Mouse (Mus musculus) heart, postnatal 25 days (tissue): ENCODE measurements around the gene Atp5g1. TPM values are rescaled to one million over a fixed set of nuclear protein-coding genes. Genes with fewer than 3 reads are reported as not detected.

Source experiments
- DNase-seq: peaks from one replicate; pipeline ENCODE4 v3.0.0; 2022; ENCODE audit warnings: low spot score
- intact Hi-C: fragments of 180-260 bp; cut with DNase I; formaldehyde crosslinking; loops from one replicate; pipeline ENCODE4 v1.15.1; 2025
- total RNA-seq, 2 experiments: library from RNA; stranded (reverse); gene quantifications; 2 replicates each; pipeline ENCODE4 v1.2.3; 2021

Atp5g1 gene
- total RNA-seq, 2 experiments from 2014 or later, result 3,505 to 3,833 TPM

DNA sequence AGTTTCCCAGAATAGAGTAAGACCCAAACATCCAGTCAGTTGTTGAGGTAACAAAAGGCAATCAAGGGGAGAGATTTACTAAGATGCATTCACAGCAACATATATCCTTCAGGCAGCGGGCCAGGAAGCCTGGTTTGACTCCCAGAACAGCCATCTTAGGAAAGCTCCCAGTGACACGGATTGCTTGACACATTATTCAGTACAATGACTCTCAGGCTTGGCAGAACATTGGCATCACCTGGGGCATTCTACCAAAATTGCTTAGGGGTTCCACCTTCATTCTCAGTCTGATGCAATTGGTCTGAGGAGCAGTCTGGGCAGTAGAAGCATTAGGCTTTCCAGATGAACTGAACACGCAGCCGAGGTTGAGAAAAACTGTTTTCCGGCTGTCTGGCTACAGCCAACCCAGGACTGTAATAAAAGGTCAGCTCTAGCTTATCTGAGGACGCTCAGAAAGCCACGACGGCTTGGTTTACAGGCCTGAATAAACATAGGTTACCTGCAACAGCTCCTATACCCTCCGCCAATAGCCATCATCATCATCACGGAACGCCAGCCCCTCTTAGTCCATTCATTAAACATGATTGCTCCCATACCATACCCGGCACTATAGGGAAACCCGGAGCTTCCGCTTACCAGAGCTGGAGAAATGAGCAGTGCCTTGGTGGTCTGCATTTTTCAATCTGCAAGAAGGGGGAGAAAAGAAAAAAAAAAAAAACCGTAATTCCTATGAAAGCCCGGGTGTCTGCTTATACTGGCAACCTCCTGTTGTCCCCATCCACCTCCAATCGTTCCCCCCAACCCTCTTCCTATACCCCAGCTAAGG, 906 bp downstream of the Atp5g1 start:
- intact Hi-C loops, result loop anchor here (5.0 kb wide), 1 partner anchor 37 kb away; no protein-coding TSS in a partner anchor
- DNase-seq, result no peak

DNA sequence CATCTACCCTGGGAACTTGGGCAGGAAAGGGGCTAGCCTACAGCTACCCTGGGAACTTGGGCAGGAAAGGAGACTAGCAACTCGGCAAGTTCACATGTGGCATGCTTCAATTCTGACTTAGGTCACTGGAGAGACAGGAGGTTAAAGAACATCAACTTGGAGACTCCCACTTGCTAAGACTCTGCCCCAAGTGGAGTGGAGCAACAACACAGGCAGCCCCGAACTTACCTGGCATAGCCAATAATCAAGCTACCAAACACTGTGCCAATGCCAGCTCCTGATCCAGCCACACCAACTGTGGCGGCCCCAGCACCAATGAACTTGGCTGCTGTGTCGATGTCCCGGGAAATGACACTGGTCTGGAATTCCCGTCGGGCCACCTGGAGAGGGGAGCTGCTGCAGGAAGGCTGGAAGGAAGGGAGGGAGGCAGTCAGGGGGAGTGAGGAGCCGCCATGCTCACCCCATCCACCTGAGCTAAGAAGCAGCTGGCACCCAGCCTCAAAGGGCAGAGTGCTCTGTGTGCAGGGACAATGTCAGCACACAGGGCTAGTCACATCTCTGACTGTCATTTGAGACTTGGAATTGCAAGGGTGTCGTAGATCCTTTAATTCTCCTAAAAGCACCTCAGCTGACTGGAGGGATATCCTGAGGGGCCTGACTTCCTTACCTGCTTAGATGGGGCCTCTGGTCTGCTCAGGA, 2.0 kb downstream of the Atp5g1 start:
- no peak for DNase-seq
- intact Hi-C loops, result no loop called here

DNA sequence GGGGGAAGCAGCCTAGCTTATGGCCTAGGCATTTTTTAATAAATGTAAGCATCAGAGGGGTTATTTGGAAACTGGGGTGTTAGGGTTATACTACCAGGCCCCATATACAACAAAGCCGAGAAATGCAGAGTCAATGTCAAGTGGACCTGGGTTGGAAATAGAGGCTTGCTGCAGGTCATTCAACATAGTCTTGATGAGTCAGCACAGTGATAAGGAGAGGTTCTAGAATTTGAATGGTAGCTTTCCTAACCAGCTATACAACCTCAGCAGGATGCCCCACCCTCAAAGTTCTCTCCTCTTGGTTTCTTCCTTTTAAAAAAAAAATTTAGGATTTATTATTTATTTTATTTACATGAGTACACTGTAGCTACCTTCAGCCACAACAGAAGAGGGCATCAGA, 4.5 kb downstream of the Atp5g1 start:
- intact Hi-C loops, result no loop called here
- no peak for DNase-seq

DNA sequence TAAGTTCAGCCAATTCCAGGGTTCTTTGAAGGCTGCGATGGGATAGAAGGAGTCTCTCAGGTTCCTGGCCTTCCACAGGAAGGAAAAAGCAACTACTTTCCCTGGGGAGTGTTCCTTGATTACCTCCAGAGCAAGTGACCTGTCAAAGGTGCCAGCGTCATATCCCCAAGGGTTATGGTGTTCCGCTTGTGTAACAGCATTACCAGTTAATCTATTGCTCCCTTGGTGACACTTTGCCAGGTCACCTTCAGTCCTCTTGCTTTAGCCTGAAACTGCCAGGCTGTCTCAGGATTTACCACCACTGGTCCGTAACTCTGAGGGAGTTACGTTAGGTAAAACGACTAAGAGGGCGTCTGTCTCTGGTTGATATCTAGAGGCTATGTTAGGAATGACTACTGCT, 5.1 kb downstream of the Atp5g1 start:
- no peak for DNase-seq
- intact Hi-C loops, result no loop called here

DNA sequence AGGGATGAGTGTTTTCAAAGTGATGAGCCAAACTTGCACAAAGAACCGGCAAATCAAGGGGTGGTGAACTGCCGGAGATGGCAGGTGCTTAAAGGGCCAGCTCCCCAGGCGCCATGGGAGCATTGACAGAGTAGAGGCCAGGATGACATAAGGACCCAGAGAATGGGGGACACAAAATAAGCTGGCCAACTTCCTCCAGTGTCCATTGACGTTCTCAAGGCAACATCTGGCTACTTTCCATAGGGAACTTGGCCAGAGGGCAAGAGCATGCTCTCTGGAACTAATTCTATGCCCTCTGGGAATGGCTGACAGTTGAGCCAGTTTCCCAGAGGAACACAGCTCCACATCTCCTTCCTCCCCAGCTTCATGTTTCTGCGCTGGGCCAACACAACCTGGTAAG, 7.2 kb downstream of the Atp5g1 start:
- DNase-seq, result no peak
- intact Hi-C loops, result no loop called here

DNA sequence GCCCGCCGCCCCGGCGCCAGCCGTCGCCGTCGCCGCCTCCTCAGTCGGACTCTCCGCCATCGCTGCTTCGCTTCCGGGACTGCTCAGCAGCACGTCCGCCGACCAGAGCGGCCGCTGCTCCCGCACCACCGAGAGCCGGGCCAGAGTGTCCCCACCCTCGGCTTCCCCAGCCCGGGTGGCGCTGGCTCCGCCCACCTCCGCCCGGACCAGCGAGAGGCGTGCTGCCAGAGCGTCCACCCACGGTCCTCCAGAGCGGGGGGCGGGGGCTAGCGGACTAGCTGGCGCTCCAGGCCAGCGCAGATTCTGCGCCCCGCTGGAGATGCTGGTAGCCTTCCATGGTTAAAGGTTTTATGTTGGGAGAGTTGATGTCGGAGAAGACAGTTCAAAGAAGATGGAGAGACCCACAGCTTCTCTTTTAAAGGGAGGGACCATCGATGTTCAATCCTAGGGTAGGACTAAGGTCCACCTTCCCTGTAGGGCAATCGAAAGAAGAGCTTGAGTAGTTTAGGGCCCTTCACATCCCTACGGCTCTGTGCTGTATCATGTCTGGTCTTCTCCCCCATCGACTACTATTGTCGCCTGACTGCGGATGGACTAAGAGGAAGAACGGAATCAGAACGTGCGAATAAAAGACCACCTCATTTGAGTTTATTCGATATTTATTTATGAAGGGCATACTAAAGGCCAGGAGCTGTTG, 10.1 kb downstream of the Atp5g1 start, which contains the start of gene Ube2z:
Gene Ube2z (minus strand): TSS at position 174 of the 697 bp plus-strand sequence.
- intact Hi-C loops, result no loop called here
- DNase-seq, result peak; percentile 95

DNA sequence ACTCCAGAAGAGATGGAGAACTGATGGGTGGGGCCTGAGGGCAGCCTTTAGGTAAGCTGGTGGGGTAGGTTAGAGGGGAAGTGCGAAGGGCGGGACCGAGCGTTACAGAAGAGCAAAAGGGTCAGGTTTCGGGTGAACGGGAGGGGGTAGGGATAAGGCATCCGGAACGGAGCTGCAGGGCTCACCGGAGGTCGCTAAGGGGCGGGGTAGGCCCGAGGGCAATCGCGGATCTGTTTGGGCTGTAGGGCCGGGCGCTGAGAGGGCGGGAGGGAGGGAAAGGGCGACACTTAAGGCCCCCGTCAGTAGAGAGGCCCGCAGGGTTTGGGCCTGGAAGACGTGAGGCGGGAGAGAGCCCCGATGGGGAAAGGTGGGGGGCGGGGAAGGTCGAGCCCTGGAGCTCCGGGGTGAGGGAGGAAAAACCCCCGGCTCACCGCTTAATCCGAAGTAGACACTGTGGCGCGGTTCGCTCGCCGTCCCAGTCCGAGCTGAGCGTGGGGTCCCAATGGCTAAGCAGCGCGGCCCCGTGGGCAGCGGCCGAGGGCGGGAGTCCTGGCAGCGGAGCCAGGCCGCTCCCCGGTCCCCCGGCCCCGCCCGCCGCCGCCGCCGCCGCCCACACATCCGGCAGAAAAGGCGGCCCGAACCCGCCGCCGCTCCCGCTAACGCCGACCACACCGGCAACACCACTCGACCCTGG, 10.8 kb downstream of the Atp5g1 start:
- intact Hi-C loops, result loop anchor here (1.0 kb wide), 1 partner anchor 29 kb away; no protein-coding TSS in a partner anchor
- DNase-seq, result no peak

DNA sequence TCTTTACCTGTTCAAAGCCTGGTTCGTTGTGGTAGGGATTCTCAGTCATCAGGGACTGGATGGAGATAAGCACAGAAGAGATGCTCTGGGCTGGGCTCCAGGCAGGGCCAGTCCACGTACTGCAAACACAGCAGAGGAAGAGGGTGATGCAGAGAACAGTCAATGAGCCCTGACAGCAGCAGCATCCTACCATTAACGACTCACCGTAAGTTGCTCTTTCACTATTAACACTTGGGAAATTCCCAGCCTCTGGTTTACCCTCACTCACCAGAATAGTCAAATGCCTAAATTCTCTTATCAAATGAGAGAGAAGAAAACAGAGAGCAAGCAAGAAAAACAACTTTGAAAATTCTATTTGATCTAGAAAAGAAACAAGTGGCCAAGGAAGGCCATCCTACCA, 17.2 kb downstream of the Atp5g1 start:
- intact Hi-C loops, result no loop called here
- no peak for DNase-seq

DNA sequence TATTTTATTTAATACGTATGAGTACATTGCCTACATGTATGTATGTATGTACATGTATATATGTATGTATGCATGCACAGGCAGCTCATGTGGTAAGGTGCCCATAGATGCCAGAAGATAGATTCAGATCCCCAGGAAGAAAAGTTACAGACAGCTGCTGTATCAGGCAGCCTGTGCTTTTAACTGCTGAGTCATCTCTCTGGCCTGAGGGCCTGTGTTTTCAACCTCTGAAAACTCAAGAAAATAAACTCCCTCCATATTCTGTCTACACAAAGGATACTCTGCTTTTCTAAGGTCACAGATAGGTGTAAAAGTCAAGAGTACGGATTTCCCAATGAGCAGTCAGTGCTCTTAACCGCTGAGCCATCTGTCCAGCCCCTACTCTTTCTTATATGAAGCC, 24.6 kb downstream of the Atp5g1 start:
- intact Hi-C loops, result no loop called here
- no peak for DNase-seq

DNA sequence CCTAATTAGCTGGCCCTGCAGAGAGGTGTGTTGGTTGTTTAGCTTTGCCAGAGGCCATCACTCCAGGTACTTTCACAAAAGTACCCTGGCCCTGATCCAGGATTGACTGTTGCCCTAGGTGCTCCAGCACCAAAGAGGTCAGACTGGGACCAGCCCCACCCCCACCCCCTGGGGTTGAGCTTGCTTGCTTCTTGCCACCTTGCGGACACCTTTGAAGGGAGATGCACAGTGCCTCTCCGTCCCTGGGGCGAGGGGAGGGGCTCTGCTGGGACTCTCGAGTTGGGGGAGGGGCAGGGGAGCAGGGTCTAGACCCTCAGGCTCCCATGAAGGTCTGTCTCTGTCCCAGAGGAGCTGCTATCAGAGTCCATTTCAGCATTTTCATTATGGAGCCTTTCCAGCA, 25.5 kb downstream of the Atp5g1 start:
- intact Hi-C loops, result no loop called here
- no peak for DNase-seq

DNA sequence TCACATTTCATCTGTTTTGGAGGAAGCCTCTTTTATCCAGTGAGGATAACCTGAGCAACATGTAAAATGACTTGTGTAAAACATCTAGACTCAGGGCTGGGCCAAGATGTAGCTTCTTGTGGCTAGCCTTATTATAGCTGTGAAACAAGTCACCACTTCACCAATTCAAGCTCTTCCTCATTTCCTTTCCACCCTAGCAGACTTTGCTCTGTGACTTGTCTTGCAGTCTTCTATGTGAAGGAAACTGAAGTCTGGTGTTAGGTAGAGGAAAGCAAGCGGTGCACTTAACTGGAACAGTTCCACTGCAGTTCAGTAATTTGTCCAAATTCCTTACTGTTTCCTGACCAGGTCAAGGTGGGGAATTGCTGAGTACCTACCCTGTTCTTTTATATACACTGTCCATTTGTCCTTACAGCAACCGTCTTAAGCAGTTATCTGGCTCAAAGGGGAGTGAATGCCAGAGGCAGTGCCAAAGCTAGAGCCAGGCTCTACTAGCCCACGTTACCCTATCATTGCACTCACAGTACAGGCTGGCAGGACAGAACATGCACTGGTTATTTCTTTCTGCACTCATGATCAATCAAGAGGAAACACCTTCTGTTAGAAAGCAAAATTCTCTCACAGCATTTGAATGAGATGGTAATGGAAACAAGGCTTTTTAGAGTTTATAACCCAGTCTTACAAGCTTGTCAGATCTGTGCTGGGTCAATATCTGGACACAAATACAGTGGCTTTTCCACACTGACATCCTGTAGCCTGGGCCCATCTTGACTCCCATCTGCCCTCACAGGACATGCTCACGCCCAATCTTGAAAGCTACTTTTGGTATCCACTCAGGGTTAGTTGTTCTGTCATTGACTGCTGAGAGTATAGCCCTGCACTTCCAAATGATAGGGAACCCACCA, 27.7 kb downstream of the Atp5g1 start:
- intact Hi-C loops, result no loop called here
- no peak for DNase-seq

DNA sequence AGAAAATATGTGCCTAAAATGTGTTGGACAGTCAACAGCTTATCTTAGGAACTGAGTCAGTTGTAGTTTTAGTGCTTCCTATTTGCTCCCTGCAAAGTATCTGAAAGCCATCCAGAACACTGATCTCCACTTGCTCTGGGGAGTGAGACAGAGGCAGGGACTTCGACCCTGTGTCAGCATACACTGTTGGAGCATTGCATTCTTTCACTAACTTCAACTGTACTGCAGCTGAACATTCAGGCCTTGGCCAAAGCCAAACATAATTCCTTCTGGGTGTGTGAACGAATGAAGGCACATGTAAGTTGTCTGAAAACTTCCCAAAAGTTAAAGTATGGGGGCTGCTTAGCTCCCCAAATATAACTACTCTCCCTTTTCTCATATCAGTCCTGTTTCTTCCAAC, 28.7 kb downstream of the Atp5g1 start:
- DNase-seq, result no peak
- intact Hi-C loops, result no loop called here

DNA sequence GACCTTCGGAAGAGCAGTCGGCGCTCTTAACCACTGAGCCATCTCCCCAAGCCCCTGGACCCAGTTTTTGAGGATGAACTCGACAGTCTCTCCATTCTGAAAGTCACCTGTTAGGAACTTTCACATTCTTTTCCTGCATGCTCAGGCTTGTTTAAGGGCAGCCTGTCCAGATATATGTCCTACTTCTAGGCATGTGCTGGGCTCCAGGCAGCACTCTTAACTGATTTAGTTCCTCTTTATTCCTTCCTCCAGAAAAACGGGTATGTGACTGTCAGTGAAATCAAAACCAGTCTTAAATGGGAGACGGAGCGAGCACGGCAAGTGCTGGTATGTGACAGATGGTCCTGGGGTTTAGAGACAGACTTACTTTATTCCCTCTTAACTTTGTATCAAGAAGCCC, 29.4 kb downstream of the Atp5g1 start:
- no peak for DNase-seq
- intact Hi-C loops, result no loop called here

DNA sequence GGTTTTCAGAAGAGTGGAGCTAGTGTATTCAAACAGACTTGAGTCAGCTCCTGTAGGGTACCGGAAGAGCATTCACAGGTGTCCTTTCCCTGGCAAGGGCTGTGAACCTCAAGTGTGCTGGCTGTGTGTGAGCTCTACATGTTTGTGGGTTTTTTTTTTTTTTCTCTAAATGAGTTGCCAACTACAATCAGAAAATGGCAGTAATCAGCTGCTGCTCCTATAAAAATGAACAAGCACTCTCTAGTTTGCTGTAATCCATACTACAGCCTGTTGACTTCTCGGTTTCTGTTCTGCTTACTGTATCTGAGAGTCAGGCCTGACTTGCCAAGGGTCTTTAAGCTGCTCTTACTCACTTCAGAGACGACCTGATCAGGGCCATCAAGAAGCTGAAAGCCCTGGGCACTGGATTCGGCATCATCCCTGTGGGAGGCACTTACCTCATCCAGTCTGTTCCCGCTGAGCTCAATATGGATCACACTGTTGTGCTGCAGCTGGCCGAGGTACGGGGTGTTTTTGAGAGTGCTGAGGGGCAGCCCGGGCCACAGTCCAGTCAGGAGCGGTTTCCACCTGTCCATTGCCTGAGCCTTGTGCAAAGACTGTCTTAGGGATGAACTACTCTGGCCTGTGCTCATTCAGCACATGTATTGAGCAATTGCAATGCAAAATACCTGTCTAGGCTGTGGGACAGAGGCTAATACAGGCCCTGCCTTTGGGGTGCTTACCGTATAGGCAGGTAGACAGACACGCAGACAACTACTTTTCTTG, 30.5 kb downstream of the Atp5g1 start:
- DNase-seq, result no peak
- intact Hi-C loops, result no loop called here

DNA sequence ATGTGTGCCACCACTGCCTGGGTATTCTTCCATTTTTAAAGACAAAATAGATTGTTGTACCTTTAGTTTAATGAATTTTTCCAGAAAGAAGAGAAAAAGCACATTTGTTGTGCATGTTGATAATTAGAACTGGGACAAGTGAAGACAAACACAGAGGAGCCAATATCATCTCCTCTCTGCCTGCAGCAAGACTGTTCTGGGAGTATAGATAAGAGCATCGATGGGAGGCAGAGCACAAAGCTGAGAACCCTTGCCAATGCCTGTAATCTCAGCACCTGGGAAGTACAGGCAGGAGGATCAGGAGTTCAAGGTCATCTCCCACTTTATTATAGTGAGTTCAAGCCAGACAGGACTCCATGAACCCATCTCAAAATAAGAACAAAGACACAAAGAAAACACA, 36.9 kb downstream of the Atp5g1 start:
- intact Hi-C loops, result loop anchor here (5.0 kb wide), 1 partner anchor 39 kb away; the partner anchor contains the start of gene Atp5g1
- DNase-seq, result no peak

DNA sequence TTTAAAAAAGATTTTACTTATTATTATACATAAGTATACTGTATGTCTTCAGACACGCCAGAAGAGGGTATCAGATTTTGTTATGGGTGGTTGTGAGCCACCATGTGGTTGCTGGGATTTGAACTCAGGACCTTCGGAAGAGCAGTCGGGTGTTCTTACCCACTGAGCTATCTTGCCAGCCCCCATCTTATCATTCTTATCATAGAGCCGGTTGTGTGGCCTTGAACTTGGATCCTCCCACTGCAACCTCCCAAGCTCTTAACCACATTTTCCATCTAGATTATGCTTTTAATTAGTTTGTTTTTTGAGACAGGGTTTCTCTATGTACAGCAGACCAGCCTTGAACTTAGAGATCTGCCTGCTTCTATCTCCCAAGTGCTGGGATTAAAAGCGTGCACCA, 38.0 kb downstream of the Atp5g1 start:
- DNase-seq, result no peak
- intact Hi-C loops, result loop anchor here (5.0 kb wide), 1 partner anchor 40 kb away; the partner anchor contains the start of gene Atp5g1

DNA sequence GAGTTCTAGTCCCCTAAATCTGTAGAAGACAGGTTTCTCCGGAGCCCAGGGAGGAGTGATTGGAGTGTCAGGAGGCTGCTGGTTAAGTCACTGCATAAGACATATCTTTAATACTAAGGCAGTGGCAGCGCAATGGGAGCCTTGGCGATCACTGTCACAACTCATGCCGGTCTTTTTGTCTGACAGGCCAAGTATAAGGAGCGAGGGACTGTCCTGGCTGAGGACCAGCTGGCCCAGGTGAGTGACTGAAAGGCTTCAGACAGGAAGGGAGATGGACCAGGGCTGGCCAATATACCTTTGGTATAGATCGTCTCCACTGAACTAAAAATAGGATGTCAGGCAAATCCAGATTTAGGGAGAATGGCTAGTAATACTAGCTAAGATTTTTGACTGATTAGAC, 40.3 kb downstream of the Atp5g1 start:
- no peak for DNase-seq
- intact Hi-C loops, result loop anchor here (1.0 to 5.0 kb wide), 2 partner anchors 29 to 42 kb away; partner anchors contain the start of gene Atp5g1

DNA sequence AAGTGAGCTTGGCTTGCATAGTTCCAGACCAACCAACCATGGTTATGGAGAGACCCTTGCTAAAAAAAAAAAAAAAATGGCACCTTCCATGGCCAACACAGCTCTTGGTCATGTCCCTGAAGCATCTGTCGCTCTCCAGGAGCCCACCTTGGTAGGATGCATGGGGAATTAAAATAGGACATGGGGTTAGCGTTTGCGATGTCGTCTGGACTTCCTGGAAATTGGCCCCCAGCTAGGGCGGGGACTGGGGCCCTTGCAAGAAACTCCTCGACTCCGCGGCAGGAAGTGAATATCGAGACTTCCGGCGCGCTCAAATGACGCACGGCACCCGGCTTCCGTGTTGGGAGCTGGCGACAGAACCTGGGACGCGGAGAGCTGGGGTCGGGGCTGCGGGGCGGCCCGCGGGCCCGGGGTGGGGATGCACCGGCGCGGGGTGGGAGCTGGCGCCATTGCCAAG, 40.8 kb downstream of the Atp5g1 start, which contains the start of gene Snf8:
Gene Snf8 (plus strand): TSS at position 290 of the 457 bp plus-strand sequence.
- intact Hi-C loops, result loop anchor here (1.0 to 5.0 kb wide), 2 partner anchors 30 to 43 kb away; partner anchors contain the start of gene Atp5g1
- DNase-seq, result peak; percentile 88
